Mouse (Mus musculus): ENCODE results near the gene Wbp11. TPM values are rescaled to one million over a fixed set of nuclear protein-coding genes. Genes with fewer than 3 reads are reported as not detected.
A peak's percentile ranks its signal among the peaks of the same experiment; 100 is the strongest.

The Wbp11 gene
- polyA plus RNA-seq (2012; rRNA removed), result 31.2 and 40.7 TPM in 2 replicates

GRCm38 (mm10) chr6:136827881-136828561 lies at the start of gene Wbp11:
Wbp11 (minus strand) TSS chr6:136828233.
- DNase-seq (ENCODE audit: low spot score), result peak; percentile 94

- DNase-seq (ENCODE audit: low spot score), result no peak
Measured at GRCm38 (mm10) chr6:136875670-136876069, 47.6 kb upstream of the Wbp11 start, which contains the start of gene Mgp. Mgp (minus strand) TSS chr6:136875823.

GRCm38 (mm10) chr6:136874599-136874998 lies 46.6 kb upstream of the Wbp11 start:
- no peak for DNase-seq (ENCODE audit: low spot score)

GRCm38 (mm10) chr6:136868921-136869320 lies 40.9 kb upstream of the Wbp11 start:
- no peak for DNase-seq (ENCODE audit: low spot score)

GRCm38 (mm10) chr6:136866150-136866549 lies 38.1 kb upstream of the Wbp11 start:
- no peak for DNase-seq (ENCODE audit: low spot score)

GRCm38 (mm10) chr6:136865360-136865759 lies 37.3 kb upstream of the Wbp11 start:
- no peak for DNase-seq (ENCODE audit: low spot score)

- no peak for DNase-seq (ENCODE audit: low spot score)
Measured at GRCm38 (mm10) chr6:136861020-136861419, 33.0 kb upstream of the Wbp11 start.

GRCm38 (mm10) chr6:136858420-136858819 lies 30.4 kb upstream of the Wbp11 start:
- no peak for DNase-seq (ENCODE audit: low spot score)

GRCm38 (mm10) chr6:136857873-136858260 lies 29.8 kb upstream of the Wbp11 start:
- no peak for DNase-seq (ENCODE audit: low spot score)

GRCm38 (mm10) chr6:136857186-136857872 lies 29.3 kb upstream of the Wbp11 start, which contains the start of gene Art4:
Art4 (minus strand) TSS chr6:136857733.
- DNase-seq (ENCODE audit: low spot score), result no peak

GRCm38 (mm10) chr6:136856071-136856636 lies 28.1 kb upstream of the Wbp11 start:
- no peak for DNase-seq (ENCODE audit: low spot score)

- DNase-seq (ENCODE audit: low spot score), result no peak
Measured at GRCm38 (mm10) chr6:136855183-136855582, 27.1 kb upstream of the Wbp11 start.

GRCm38 (mm10) chr6:136854361-136854781 lies 26.3 kb upstream of the Wbp11 start:
- DNase-seq (ENCODE audit: low spot score), result no peak

GRCm38 (mm10) chr6:136852762-136853161 lies 24.7 kb upstream of the Wbp11 start:
- no peak for DNase-seq (ENCODE audit: low spot score)

GRCm38 (mm10) chr6:136852348-136852747 lies 24.3 kb upstream of the Wbp11 start:
- no peak for DNase-seq (ENCODE audit: low spot score)

GRCm38 (mm10) chr6:136850267-136850666 lies 22.2 kb upstream of the Wbp11 start:
- no peak for DNase-seq (ENCODE audit: low spot score)

- no peak for DNase-seq (ENCODE audit: low spot score)
Measured at GRCm38 (mm10) chr6:136848971-136849370, 20.9 kb upstream of the Wbp11 start.

GRCm38 (mm10) chr6:136848399-136848798 lies 20.4 kb upstream of the Wbp11 start:
- DNase-seq (ENCODE audit: low spot score), result no peak

- peak; percentile 46 for DNase-seq (ENCODE audit: low spot score)
Measured at GRCm38 (mm10) chr6:136847790-136848189, 19.8 kb upstream of the Wbp11 start.

- DNase-seq (ENCODE audit: low spot score), result no peak
Measured at GRCm38 (mm10) chr6:136847267-136847666, 19.2 kb upstream of the Wbp11 start.

- no peak for DNase-seq (ENCODE audit: low spot score)
Measured at GRCm38 (mm10) chr6:136845706-136846480, 17.9 kb upstream of the Wbp11 start.

- DNase-seq (ENCODE audit: low spot score), result no peak
Measured at GRCm38 (mm10) chr6:136844903-136845302, 16.9 kb upstream of the Wbp11 start.

Data from urinary bladder, adult 2 months (tissue).